Mouse (Mus musculus): ENCODE results near the gene Lipm.

Lipm gene

GRCm38 (mm10) chr19:34100633-34101032 is at the start of gene Lipm:
Gene Lipm, plus strand, starts transcription at chr19:34100933.
- DNase-seq (ENCODE audit: low spot score in 2 of 2), result no peak

- no peak for DNase-seq (ENCODE audit: low spot score in 2 of 2)
These were observed 49.2 kb upstream of the Lipm start for GRCm38 (mm10) chr19:34051502-34051901.

- no peak for DNase-seq (ENCODE audit: low spot score in 2 of 2)
These were observed 37.2 kb upstream of the Lipm start for GRCm38 (mm10) chr19:34063547-34063946.

- DNase-seq (ENCODE audit: low spot score in 2 of 2), result no peak
These were observed 36.7 kb upstream of the Lipm start for GRCm38 (mm10) chr19:34064059-34064458.

- DNase-seq (ENCODE audit: low spot score in 2 of 2), result no peak
These were observed 33.8 kb upstream of the Lipm start, which contains the start of gene Lipn for GRCm38 (mm10) chr19:34066779-34067472. Gene Lipn, plus strand, starts transcription at chr19:34067358.

GRCm38 (mm10) chr19:34074239-34074638 is 26.5 kb upstream of the Lipm start:
- no peak for DNase-seq (ENCODE audit: low spot score in 2 of 2)

- no peak for DNase-seq (ENCODE audit: low spot score in 2 of 2)
These were observed 22.6 kb upstream of the Lipm start for GRCm38 (mm10) chr19:34078130-34078529.

GRCm38 (mm10) chr19:34089011-34089680 is 11.6 kb upstream of the Lipm start:
- no peak for DNase-seq (ENCODE audit: low spot score in 2 of 2)

GRCm38 (mm10) chr19:34095381-34095780 is 5.4 kb upstream of the Lipm start:
- no peak for DNase-seq (ENCODE audit: low spot score in 2 of 2)

- no peak for DNase-seq (ENCODE audit: low spot score in 2 of 2)
These were observed 4.5 kb upstream of the Lipm start for GRCm38 (mm10) chr19:34096228-34096627.

- no peak for DNase-seq (ENCODE audit: low spot score in 2 of 2)
These were observed 1.2 kb downstream of the Lipm start for GRCm38 (mm10) chr19:34101888-34102287.

- DNase-seq (ENCODE audit: low spot score in 2 of 2), result no peak
These were observed 4.1 kb downstream of the Lipm start for GRCm38 (mm10) chr19:34104841-34105240.

GRCm38 (mm10) chr19:34119102-34119501 is 18.4 kb downstream of the Lipm start:
- no peak for DNase-seq (ENCODE audit: low spot score in 2 of 2)

GRCm38 (mm10) chr19:34119653-34120052 is 18.9 kb downstream of the Lipm start:
- no peak for DNase-seq (ENCODE audit: low spot score in 2 of 2)

GRCm38 (mm10) chr19:34120107-34120731 is 19.5 kb downstream of the Lipm start:
- DNase-seq (ENCODE audit: low spot score in 2 of 2), result no peak

GRCm38 (mm10) chr19:34138720-34139430 is 38.1 kb downstream of the Lipm start:
- DNase-seq (ENCODE audit: low spot score in 2 of 2), result no peak

GRCm38 (mm10) chr19:34139431-34140046 is 38.8 kb downstream of the Lipm start:
- no peak for DNase-seq (ENCODE audit: low spot score in 2 of 2)

GRCm38 (mm10) chr19:34148421-34148820 is 47.7 kb downstream of the Lipm start:
- DNase-seq (ENCODE audit: low spot score in 2 of 2), result no peak

GRCm38 (mm10) chr19:34151909-34152308 is 51.2 kb downstream of the Lipm start:
- no peak for DNase-seq (ENCODE audit: low spot score in 2 of 2)

GRCm38 (mm10) chr19:34153263-34154144 is 52.8 kb downstream of the Lipm start:
- no peak for DNase-seq (ENCODE audit: low spot score in 2 of 2)

- no peak for DNase-seq (ENCODE audit: low spot score in 2 of 2)
These were observed 62.0 kb downstream of the Lipm start for GRCm38 (mm10) chr19:34162693-34163092.
